ENCODE assay signal across 8 mouse cellular contexts in genomic region chr2:117444671-117445070, GRCm38 (mm10).
A peak's percentile ranks its signal among the peaks of the same experiment; 100 is the strongest.
DNase-seq lines count a peak whose midpoint lies in the region; ATAC-seq and TF ChIP-seq lines count a peak whose summit lies in the region.

No protein-coding gene starts in this region.

- DNase-seq in heart, adult 2 months: no peak
- peak; percentile 50 for DNase-seq in right cerebral cortex, postnatal 14 days
- no peak for DNase-seq in right cerebral cortex, postnatal 25 days
- peak; percentile 7 for DNase-seq in c-Kit-positive CD71-positive TER-119-positive erythroid progenitor cells, embryonic 14.5 days (ENCODE audit: low spot score)
- peak; percentile 61 for DNase-seq in lung, postnatal 10 days
- peak; percentile 83 for DNase-seq in thymus, postnatal 25 days
- DNase-seq in cerebellum, adult 18-20 months: no peak

- no peaks in the 10 kb centered on the region for H3K79me2 ChIP-seq in heart, adult 2 months (replicated peaks; ENCODE audit: control insufficient read depth, insufficient read depth, low read length)

- H3K4me1 ChIP-seq in heart, adult 2 months (ENCODE audit: control insufficient read depth, insufficient read depth, low read length): no peaks in the 10 kb centered on the region; the same call in 1 of the 2 replicates
- 0 out of 2 replicates have a peak, but pooled peaks cover 4% of the 10 kb centered on the region for H3K4me1 ChIP-seq in heart, embryonic 12.5 days (replicated peaks)

- ATAC-seq in heart, embryonic 12.5 days (ENCODE audit: insufficient number of reproducible peaks, low FRiP score): no peak

- TF ChIP-seq CTCF in heart, adult 2 months (IDR thresholded peaks at IDR 0.05): peak; percentile 36

- TF ChIP-seq POLR2A in heart, adult 2 months (IDR thresholded peaks at IDR 0.05; ENCODE audit: insufficient read depth, low read depth, low read length): no peak

- no peak overlapping the region for H3K4me3 ChIP-seq in heart, adult 2 months
- H3K4me3 ChIP-seq in heart, embryonic 12.5 days: no peak overlapping the region

- no peak overlapping the region for H3K4me2 ChIP-seq in heart, embryonic 12.5 days

- WGBS in heart, adult 2 months: 26% methylated on average over 5 of the region's 5 CpGs
- WGBS in heart, embryonic 12.5 days: 35% methylated on average over 5 of the region's 5 CpGs

- TF ChIP-seq EP300 in heart, adult 2 months (IDR thresholded peaks at IDR 0.05; ENCODE audit: insufficient read depth, low read depth, low read length): no peak

- H3K27ac ChIP-seq in heart, adult 2 months: no peak overlapping the region
- no peak overlapping the region for H3K27ac ChIP-seq in heart, embryonic 12.5 days (ENCODE audit: poor library complexity, severe bottlenecking)

- no peaks in the 10 kb centered on the region for H3K9me3 ChIP-seq in heart, embryonic 12.5 days (replicated peaks)

- no peak overlapping the region for H3K9ac ChIP-seq in heart, adult 2 months (ENCODE audit: low read depth, low read length)
- no peak overlapping the region for H3K9ac ChIP-seq in heart, embryonic 12.5 days

- no peaks in the 10 kb centered on the region for H3K36me3 ChIP-seq in heart, adult 2 months (ENCODE audit: control insufficient read depth, insufficient read depth, low read length)
- no peaks in the 10 kb centered on the region for H3K36me3 ChIP-seq in heart, embryonic 12.5 days

- intact Hi-C loops in heart, adult 2 months (cut with DNase I): no loop called here

- H3K27me3 ChIP-seq in heart, adult 2 months (ENCODE audit: control insufficient read depth, insufficient read depth, low read length): no peaks in the 10 kb centered on the region
- 0 out of 2 replicates have a peak, but pooled peaks cover 9% of the 10 kb centered on the region for H3K27me3 ChIP-seq in heart, embryonic 12.5 days (replicated peaks)

Comparison
In these comparisons a context has a peak if more than half of its experiments do, and no peak if none do; other contexts are left out.
1. DNase-seq: peak in right cerebral cortex, postnatal 14 days (single experiment), c-Kit-positive CD71-positive TER-119-positive erythroid progenitor cells, embryonic 14.5 days (single experiment), lung, postnatal 10 days (single experiment) and thymus, postnatal 25 days (single experiment); none in heart, adult 2 months (0 of 2), right cerebral cortex, postnatal 25 days (single experiment) and cerebellum, adult 18-20 months (0 of 2).